Mouse (Mus musculus) layer of hippocampus, adult 9-11 months (tissue): ENCODE measurements around the gene Exoc8.

Source experiments
- DNase-seq: peaks from one replicate; pipeline ENCODE4 v3.0.0; 2022

Exoc8 gene

GRCm38 (mm10) chr8:124905482-124905881 lies 8.0 kb upstream of the Exoc8 start:
- DNase-seq, result no peak

- no peak for DNase-seq
Observed at GRCm38 (mm10) chr8:124903198-124903597, 5.7 kb upstream of the Exoc8 start.

- no peak for DNase-seq
Observed at GRCm38 (mm10) chr8:124898251-124898905, 873 bp upstream of the Exoc8 start.

GRCm38 (mm10) chr8:124896632-124897385 lies 696 bp downstream of the Exoc8 start:
- peak; percentile 69 for DNase-seq

GRCm38 (mm10) chr8:124896010-124896631 lies 1.4 kb downstream of the Exoc8 start:
- no peak for DNase-seq

DNA sequence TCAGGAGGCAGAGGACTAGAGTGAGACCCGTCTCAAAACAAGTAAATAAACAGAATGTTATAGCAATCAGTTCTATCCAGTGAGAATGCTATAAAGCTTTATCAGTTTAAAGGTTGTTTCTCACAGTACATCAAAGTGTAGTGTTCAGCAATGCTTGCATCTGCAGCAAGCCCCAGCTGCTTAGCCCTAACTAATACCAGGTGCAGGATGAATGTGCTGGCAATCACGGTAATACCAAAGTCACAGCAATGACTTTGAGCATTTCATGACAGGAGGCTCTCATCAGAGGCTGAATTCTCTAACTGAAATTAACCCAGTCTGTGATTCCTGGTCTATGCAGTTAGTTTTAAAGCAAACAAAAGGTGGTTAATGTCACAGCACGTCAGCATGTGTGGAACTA lies 4.9 kb downstream of the Exoc8 start:
- no peak for DNase-seq

DNA sequence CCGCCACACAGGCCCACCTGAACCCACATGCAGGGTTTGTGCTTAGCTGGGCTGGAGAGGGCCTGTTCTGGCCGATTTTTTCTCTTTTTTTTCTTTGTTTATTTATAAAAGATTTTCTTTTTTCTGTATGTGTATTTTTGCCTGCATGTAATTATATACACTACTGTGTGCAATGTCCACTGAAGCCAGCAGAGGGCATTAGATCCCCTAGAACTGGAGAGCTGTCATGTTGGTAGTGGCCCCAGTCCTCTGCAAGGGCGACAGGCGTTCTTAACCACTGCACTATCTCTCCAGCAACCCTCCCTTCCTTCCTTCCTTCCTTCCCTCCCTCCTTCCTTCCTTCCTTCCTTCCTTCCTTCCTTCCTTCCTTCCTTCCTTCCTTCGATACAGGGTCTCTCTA lies 9.1 kb downstream of the Exoc8 start:
- no peak for DNase-seq

DNA sequence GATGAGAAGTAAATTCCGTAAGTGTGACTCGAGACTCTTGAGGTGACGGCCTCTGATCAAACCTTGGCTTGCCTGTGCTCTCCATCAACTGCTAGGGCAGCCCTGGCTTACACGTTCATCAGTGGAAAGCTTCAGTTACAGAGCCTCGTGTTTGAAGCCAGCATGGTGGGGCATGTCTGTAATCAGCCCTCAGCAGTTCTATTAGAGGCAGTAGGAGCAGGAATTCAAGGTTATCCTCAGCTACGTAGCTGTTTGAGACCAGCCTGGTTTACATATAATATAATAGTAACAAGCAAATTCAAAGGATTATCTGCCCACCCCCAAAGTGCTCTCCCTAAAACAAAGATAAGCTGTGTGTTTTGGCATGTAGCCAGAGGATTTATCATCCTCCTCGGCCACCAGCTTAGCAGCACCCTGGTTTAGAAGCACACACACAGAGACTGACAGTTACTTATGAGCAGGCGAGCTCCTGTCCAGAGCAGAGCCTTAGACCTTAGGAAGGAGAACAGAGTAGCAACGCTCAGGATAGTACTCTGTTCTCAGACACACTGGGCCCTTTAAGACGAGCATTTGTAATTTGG lies 18.5 kb downstream of the Exoc8 start:
- DNase-seq, result no peak

DNA sequence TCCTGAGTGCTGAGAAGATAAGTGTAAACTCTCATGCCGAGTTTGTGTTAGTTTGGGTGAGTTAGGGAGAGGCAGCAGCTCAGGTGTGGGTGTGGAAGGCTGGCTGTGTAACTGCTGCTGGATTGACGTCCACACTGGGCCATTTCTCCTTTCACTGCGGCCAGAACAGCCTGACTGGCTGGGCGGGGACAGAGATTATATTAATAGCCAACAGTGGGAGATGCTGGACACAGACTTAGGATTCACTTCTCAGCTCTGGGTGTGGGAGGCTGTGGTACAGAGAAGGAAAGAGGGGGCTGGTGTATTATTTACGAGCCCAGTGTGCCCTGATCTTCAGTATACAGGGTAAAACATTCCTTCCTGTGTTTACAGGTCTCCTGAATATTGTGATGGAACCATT lies 19.4 kb downstream of the Exoc8 start:
- no peak for DNase-seq

DNA sequence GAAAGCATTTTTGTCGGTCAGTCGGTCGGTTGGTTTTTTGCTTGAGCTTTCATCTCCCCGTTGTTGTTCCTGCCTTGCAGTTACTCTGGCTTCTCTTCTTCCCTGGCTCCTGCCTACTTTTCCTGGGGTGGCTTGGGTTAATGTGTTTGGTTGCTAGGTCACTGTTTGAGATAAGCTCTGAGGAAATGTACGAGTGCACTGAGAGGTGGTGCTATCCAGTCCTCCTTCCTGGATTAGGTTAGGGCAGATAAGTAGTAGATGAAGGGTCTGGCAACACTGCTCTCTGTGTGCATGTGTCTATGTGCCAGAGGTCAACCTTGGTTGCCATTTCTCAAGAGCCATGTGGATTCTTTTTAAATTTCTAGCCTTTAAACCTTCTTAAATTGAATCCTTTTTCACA lies 24.8 kb downstream of the Exoc8 start:
- DNase-seq, result no peak

DNA sequence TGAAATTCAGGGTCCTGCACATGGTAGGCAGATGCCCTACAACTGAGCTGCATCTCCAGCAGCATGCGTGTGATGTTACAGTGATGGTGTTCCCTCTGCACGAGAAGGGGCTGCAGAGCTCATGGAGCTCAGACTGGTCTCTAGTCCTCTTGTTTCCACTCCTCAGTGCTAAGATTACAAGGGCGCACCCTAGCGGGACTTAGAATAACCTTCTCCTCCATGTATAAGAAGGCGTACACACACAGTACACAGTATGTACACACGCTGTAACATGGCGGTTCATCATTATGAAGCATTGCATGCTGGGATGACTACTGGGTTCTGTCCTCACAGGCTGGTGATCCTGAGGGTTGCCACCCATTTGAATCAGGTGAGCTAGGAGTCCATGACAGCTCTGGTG lies 25.4 kb downstream of the Exoc8 start:
- no peak for DNase-seq

DNA sequence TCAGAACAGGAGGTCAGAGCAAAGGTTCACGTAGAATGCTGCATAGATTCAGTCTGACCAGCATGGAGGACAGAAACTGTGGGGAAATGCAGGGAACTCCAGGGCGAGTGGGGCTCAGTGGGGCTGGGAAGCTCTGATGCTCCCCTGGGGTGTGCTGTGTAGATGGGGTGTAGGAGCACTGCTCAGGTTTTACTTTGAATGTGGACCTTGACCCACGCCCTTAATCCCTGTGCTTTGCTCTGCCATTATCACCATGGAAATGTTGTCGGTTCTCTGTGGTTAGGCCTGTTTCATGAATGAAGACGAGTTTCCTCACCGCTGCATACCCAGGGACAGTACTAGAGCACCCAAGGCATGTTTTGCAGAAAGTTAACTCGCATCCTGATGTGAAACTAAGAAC lies 26.0 kb downstream of the Exoc8 start:
- DNase-seq, result no peak

DNA sequence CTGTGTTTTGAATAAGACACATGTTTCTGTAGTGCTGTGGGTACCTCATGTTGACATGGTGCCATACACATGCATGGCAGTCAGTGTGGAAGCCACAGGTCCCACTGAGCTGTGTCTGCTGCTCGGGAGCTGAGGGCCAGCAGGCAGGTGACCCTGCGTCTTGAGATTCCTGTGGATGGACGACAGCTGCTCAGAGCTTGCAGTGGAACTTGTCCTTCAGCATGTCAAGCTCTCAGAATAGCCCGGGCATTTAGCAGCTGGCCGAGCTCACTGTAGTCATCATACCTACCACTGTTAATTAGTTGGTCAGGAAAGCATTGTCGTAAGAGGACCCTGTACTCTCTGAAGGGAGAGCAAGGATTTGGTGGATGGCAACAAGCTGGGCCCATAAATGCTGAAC lies 27.8 kb downstream of the Exoc8 start:
- DNase-seq, result no peak

- DNase-seq, result no peak
Observed at GRCm38 (mm10) chr8:124867126-124867525, 30.4 kb downstream of the Exoc8 start.

DNA sequence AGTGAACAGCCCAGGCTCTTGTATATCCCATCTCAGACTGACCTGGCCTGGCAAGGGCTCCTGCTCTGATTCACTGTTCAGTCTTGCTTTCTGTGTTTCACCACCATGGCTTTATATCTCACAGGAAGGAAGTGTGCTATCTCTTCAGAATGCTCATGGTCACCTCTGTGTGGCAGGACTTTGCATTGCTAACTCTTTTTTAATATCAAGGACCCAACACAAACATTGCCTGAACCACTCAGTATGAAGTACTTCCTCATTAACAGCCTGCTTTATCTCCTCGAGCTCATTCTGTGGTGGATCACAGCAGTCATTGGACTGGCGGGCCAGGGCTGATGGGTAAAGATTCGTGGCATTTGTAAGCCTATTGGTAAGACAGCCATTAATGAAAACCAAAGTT lies 30.8 kb downstream of the Exoc8 start:
- no peak for DNase-seq

GRCm38 (mm10) chr8:124863729-124864128 lies 33.8 kb downstream of the Exoc8 start:
- DNase-seq, result no peak

DNA sequence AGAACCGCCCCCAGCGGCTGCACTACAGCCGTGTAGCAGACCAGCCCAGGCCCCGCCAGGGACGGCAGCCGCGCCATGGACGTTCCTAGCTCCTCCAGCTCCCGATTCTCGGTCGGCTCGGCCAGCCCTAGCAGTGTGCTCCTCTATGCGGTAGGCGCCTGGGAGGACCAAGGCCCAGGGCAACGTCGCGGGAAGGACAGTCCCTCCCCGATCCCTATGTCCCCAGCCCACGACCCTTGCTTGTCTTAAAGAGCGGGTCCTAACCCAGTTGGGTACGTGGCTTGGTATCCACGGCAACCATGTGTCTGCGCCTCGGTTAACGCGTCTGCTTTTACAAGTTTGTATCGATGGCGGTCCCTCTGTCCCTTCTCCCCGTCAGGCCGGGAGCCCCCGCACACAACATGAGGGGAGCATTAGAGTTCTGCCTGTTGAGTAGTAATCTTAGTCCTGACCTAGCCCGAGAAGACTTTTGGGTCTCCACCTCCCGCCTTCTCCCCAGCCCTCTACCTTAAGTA lies 34.3 kb downstream of the Exoc8 start:
- no peak for DNase-seq

DNA sequence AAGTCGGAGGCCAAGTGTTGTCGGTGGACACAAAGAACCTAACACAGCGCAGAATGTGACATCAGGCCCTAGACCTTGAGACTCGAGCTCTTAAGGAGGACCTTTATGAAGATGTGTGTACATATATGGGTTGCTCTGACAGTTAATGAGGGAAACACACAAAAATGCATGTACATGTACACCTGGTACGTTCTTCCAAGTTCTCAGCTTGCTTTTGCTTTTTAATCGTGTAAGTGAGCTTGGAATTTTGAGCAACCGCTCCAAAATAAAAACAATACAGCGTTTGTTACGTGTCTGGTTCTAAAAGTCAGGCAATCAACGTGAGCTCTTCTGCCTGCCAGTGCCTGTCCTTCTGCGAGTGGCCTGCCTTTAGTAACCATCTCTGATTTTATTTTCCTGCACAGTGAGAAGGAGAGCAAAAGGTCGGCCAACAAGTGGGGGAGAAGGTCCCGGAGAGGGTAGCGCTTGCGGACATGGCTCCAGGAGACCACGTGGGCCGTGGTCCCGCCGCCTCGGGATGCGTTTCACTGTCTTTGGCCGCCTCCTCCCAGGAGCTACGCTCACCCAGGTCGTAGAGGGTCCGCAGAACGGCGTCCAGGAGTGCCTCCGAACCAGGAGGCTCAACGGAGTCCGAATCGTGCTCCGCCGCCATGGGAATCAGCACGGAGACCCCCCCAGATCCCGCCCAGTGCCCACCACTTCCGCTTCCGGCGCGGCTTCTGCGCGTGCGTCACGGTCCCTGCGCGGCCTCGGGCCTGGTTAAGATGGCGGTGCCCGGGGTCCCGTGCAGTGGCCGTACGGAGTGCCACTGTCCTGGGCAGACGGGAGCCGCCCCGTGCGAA lies 35.0 kb downstream of the Exoc8 start, which contains the start of the genes Gnpat and 2810004N23Rik:
TSS of gene Gnpat (plus strand) at position 713 of the 842 bp plus-strand sequence.
TSS of gene 2810004N23Rik (minus strand) at position 800 of the 842 bp plus-strand sequence.
- DNase-seq, result peak; percentile 88

- no peak for DNase-seq
Observed at GRCm38 (mm10) chr8:124860188-124860587, 37.3 kb downstream of the Exoc8 start.

GRCm38 (mm10) chr8:124859466-124859865 lies 38.0 kb downstream of the Exoc8 start:
- DNase-seq, result no peak

DNA sequence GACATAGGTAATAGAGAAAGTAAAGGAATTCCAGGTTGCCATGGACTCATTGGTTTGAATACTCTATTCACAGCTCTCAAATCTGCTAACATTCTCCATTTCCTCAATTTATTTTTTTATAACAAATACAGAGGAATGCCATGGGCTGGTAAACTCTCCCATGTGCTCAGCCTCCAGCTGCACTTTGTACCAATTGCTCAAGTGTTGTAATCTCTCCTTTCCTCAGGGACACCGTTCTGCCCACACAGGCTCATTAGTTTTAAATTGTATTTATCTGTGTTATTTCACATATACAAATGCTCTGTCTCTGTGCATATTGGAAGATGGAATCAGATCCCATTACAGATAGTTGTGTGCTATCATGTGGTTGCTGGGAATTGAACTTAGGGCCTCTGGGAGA lies 44.0 kb downstream of the Exoc8 start:
- no peak for DNase-seq

- DNase-seq, result no peak
Observed at GRCm38 (mm10) chr8:124845573-124845972, 51.9 kb downstream of the Exoc8 start.
